In the genomic region with DNA sequence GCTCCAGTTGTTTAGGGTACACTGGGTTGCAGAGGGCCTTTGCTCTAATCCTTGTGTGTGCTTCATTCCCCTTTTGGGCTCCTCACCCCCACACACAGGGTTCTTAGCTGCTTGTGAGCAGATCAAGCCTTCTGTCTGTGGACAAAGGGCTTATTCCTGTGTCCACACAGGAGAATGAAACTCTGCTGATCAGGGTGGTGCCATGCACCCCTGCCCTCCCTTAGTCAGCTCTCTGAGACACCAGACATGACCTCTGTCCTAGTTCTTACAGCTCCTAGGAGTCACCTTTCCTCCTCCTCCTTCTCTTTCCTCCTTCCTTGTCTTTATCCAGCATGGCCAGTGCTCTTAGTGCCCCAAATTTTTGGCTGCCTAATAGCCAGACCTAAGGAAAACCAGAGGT, we compare ENCODE assay signal across 27 mouse cellular contexts. TPM values are rescaled to one million over a fixed set of nuclear protein-coding genes. Genes with fewer than 3 reads are reported as not detected.
"Had no signal": no experiment of that assay in that cellular context is flagged by ENCODE, and none has a peak within 500 bp of the region (broad histone marks: within the 10 kb centered on the region; RNA-seq: fewer than 3 reads in every experiment).

No protein-coding gene starts in this region.

- H3K27me3 ChIP-seq: midbrain, embryonic 15.5 days; neural tube, embryonic 12.5 days; neural tube, embryonic 15.5 days had no signal

- H3K27ac ChIP-seq: limb, embryonic 10.5 days; limb, embryonic 13.5 days; liver, embryonic 13.5 days; macrophage; midbrain, embryonic 12.5 days; midbrain, embryonic 15.5 days; neural tube, embryonic 12.5 days; neural tube, embryonic 15.5 days had no signal

- ATAC-seq: midbrain, embryonic 15.5 days had no signal

- H3K4me3 ChIP-seq: limb, embryonic 10.5 days; limb, embryonic 13.5 days; liver, embryonic 13.5 days; midbrain, embryonic 12.5 days; midbrain, embryonic 15.5 days; neural tube, embryonic 12.5 days; neural tube, embryonic 15.5 days had no signal

- DNase-seq: kidney, adult 18-20 months; kidney, postnatal 10 days; kidney, postnatal 4 days; liver, embryonic 13.5 days; lung, adult 2 months; right cerebral cortex, adult 18-20 months; right cerebral cortex, postnatal 14 days; right cerebral cortex, postnatal 4 days; spleen, adult 18-20 months; thymus, postnatal 25 days had no signal

- H3K4me2 ChIP-seq: limb, embryonic 13.5 days; liver, embryonic 13.5 days; midbrain, embryonic 12.5 days; midbrain, embryonic 15.5 days; neural tube, embryonic 12.5 days; neural tube, embryonic 15.5 days had no signal

- H3K9me3 ChIP-seq: limb, embryonic 10.5 days; limb, embryonic 13.5 days; liver, embryonic 13.5 days; midbrain, embryonic 12.5 days; midbrain, embryonic 15.5 days; neural tube, embryonic 12.5 days; neural tube, embryonic 15.5 days had no signal

- H3K9ac ChIP-seq: limb, embryonic 13.5 days; liver, embryonic 13.5 days; midbrain, embryonic 12.5 days; midbrain, embryonic 15.5 days; neural tube, embryonic 12.5 days; neural tube, embryonic 15.5 days had no signal

- H3K36me3 ChIP-seq: limb, embryonic 10.5 days; limb, embryonic 13.5 days; liver, embryonic 13.5 days; midbrain, embryonic 12.5 days; midbrain, embryonic 15.5 days; neural tube, embryonic 12.5 days; neural tube, embryonic 15.5 days had no signal

- H3K4me1 ChIP-seq: limb, embryonic 10.5 days; midbrain, embryonic 12.5 days; midbrain, embryonic 15.5 days; neural tube, embryonic 12.5 days had no signal

RNA-seq across cellular contexts. Expression of gene Fam69b, which starts 16.4 kb away (rescaled TPM):
- polyA plus RNA-seq: macrophage had no signal

RNA-seq across cellular contexts. Expression of gene Gm20532, which starts 25.5 kb away (rescaled TPM):
- total RNA-seq: layer of hippocampus, adult 18-20 months; layer of hippocampus, postnatal 14 days; left cerebral cortex, adult 8-10 months; left cerebral cortex, postnatal 25 days; liver, adult 2 months; megakaryocyte, adult 5-6 weeks had no signal
- polyA plus RNA-seq: kidney, embryonic 14.5 days; limb, embryonic 10.5 days; limb, embryonic 13.5 days; liver, adult 2 months; liver, embryonic 13.5 days; liver, embryonic 16.5 days; lung, adult 2 months; lung, embryonic 16.5 days; midbrain, embryonic 12.5 days; midbrain, embryonic 15.5 days; neural tube, embryonic 12.5 days; neural tube, embryonic 15.5 days; thymus, postnatal 0 days had no signal

RNA-seq across cellular contexts. Expression of gene Lcn4, which starts 59.2 kb away (rescaled TPM):
- total RNA-seq: layer of hippocampus, adult 18-20 months; layer of hippocampus, postnatal 14 days; left cerebral cortex, adult 8-10 months; left cerebral cortex, postnatal 25 days; liver, adult 2 months; megakaryocyte, adult 5-6 weeks had no signal
- polyA plus RNA-seq: kidney, embryonic 14.5 days; limb, embryonic 10.5 days; limb, embryonic 13.5 days; liver, adult 2 months; liver, embryonic 13.5 days; liver, embryonic 16.5 days; lung, adult 2 months; lung, embryonic 16.5 days; macrophage; midbrain, embryonic 12.5 days; midbrain, embryonic 15.5 days; neural tube, embryonic 12.5 days; neural tube, embryonic 15.5 days had no signal
